Mouse (Mus musculus) forebrain, embryonic 12.5 days (tissue): ENCODE data around the gene Ttc17. TPM values are rescaled to one million over a fixed set of nuclear protein-coding genes. Genes with fewer than 3 reads are reported as not detected.
A peak's percentile ranks its signal among the peaks of the same experiment; 100 is the strongest.

Source experiments
- ATAC-seq: fragments of 200-750 bp; cut with Nextera tagmentation; 2 replicates; pipeline ENCODE4 v1.8.0; 2017; ENCODE audit warnings: moderate TSS enrichment; ENCODE audit not compliant: low FRiP score
- H3K27ac ChIP-seq: fragments of 300-500 bp; sonication (generic); 2 replicates; pipeline ENCODE4 v1.5.1; 2016; ENCODE audit warnings: mild to moderate bottlenecking
- H3K27me3 ChIP-seq: fragments of 300-500 bp; sonication (generic); 2 replicates; pipeline ENCODE4 v1.6.1; 2016; ENCODE audit warnings: mild to moderate bottlenecking
- H3K36me3 ChIP-seq: fragments of 300-500 bp; sonication (generic); replicated peaks from 2 replicates; pipeline ENCODE4 v1.6.1; 2016; ENCODE audit warnings: mild to moderate bottlenecking
- H3K4me1 ChIP-seq: fragments of 300-500 bp; sonication (generic); 2 replicates; pipeline ENCODE4 v1.6.1; 2016
- H3K4me2 ChIP-seq: fragments of 300-500 bp; sonication (generic); 2 replicates; pipeline ENCODE4 v1.6.1; 2016; ENCODE audit warnings: mild to moderate bottlenecking, moderate library complexity
- H3K4me3 ChIP-seq: fragments of 300-500 bp; sonication (generic); replicated peaks from 2 replicates; pipeline ENCODE4 v1.5.1; 2016; ENCODE audit warnings: mild to moderate bottlenecking
- H3K9ac ChIP-seq: fragments of 300-500 bp; sonication (generic); 2 replicates; pipeline ENCODE4 v1.6.1; 2016; ENCODE audit warnings: mild to moderate bottlenecking
- H3K9me3 ChIP-seq: fragments of 300-500 bp; sonication (generic); 2 replicates; pipeline ENCODE4 v1.6.1; 2016
- WGBS: fragments of 180-500 bp; shearing (Covaris S2); methylation state at CpG from one replicate; pipeline ENCODE4 v1.1.7; 2016; 5-methylcytosine and 5-hydroxymethylcytosine counted together
- polyA plus RNA-seq: library from polyadenylated mRNA; unstranded; fragments of >200 nt; fragmentation: Nextera tagmentation; extraction: Ambion mirVana; gene quantifications from 2 replicates; pipeline ENCODE4 v1.2.1, GENCODE M21; 2016

Ttc17 gene
- 19.1 and 19.2 TPM in 2 replicates for polyA plus RNA-seq

- H3K9ac ChIP-seq = peak within 1 kb of the TSS; percentile 84
- peaks cover 29% of the 10 kb centered on the region for H3K4me1 ChIP-seq
- H3K4me2 ChIP-seq = peak within 1 kb of the TSS; percentile 81
- peak within 1 kb of the TSS; percentile 92 for H3K27ac ChIP-seq
- H3K36me3 ChIP-seq = peaks cover 11% of the 10 kb centered on the region
- peak within 1 kb of the TSS; percentile 95 for H3K4me3 ChIP-seq
- no peaks in the 10 kb centered on the region for H3K9me3 ChIP-seq
- no peaks in the 10 kb centered on the region for H3K27me3 ChIP-seq
- peak; percentile 95 for ATAC-seq
- WGBS = under 1% methylated on average over 71 of the region's 77 CpGs
Observed at GRCm38 (mm10) chr2:94406083-94406957, at the start of gene Ttc17. Gene Ttc17, minus strand, starts transcription at chr2:94406689.

- Histone ChIP-seq H3K4me2 (no peak overlapping the region), H3K4me3 (no peak overlapping the region), H3K36me3 (no peaks in the 10 kb centered on the region), H3K27me3 (no peaks in the 10 kb centered on the region), H3K27ac (no peak overlapping the region), H3K9me3 (no peaks in the 10 kb centered on the region), H3K4me1 (no peaks in the 10 kb centered on the region), H3K9ac (no peak overlapping the region)
- no peak for ATAC-seq
- WGBS = 91% methylated on average over 8 of the region's 8 CpGs
Observed at GRCm38 (mm10) chr2:94449643-94450042, 43.2 kb upstream of the Ttc17 start.

DNA sequence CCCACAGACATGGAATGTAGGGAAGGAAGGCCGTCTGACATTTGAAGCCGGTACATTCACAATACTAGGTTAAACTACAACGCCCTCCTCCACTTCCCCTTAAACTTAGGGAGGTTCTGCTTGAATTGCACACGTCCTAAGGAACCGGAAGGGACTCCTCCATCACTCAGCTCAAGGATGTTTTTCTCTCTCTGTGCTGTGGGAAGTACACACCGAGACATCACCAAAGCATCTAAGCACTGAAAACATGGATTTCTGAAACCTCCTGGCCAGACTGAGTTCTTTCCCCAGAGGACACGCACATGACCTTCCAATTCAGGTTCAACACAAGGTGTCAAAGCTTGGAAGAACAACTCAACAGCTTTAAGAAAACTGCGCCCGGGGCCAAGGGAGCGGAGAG, 30.5 kb upstream of the Ttc17 start:
- Histone ChIP-seq H3K4me3 (peak overlapping the region; percentile 98), H3K27ac (peak overlapping the region; percentile 80; the same call in 1 of the 2 replicates), H3K27me3 (no peaks in the 10 kb centered on the region), H3K36me3 (no peaks in the 10 kb centered on the region), H3K9ac (peak overlapping the region; percentile 92), H3K4me1 (peaks cover 26% of the 10 kb centered on the region), H3K9me3 (no peaks in the 10 kb centered on the region), H3K4me2 (peak overlapping the region; percentile 94)
- WGBS = under 1% methylated on average over 10 of the region's 10 CpGs
- ATAC-seq = no peak

DNA sequence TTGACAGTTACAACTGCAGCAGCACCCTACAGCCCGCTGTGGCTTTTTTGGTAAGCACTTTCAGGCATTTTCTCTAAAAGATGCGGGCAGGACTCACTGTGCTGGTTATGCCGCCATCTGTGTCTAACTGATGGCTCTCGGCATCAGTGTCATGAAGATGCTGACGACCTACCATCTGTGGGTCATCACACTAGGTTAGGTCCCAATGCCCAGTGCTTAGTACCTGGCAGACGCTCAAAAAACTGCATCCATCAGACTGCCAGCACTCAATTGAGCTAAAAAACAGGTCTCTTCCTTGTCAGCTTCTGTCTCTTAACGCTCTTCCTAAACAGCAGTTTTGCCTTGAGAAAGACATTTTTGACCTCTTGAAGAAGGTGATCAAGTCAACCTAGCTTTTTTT, 29.0 kb upstream of the Ttc17 start:
- 82% methylated on average over 7 of the region's 7 CpGs for WGBS
- no peak for ATAC-seq
- H3K9ac ChIP-seq = no peak overlapping the region
- H3K27me3 ChIP-seq = no peaks in the 10 kb centered on the region
- H3K27ac ChIP-seq = no peak overlapping the region
- no peak overlapping the region for H3K4me3 ChIP-seq
- H3K4me2 ChIP-seq = 0 out of 2 replicates have a peak overlapping the region, but pooled peaks have one; percentile 94
- no peaks in the 10 kb centered on the region for H3K9me3 ChIP-seq
- no peaks in the 10 kb centered on the region for H3K36me3 ChIP-seq
- peaks cover 26% of the 10 kb centered on the region for H3K4me1 ChIP-seq

- Histone ChIP-seq H3K4me1 (peaks cover 26% of the 10 kb centered on the region), H3K27me3 (no peaks in the 10 kb centered on the region), H3K4me3 (no peak overlapping the region), H3K9me3 (no peaks in the 10 kb centered on the region), H3K9ac (no peak overlapping the region), H3K4me2 (no peak overlapping the region), H3K36me3 (no peaks in the 10 kb centered on the region), H3K27ac (no peak overlapping the region)
- 58% methylated on average over 1 of the region's 1 CpGs for WGBS
- ATAC-seq = no peak
Observed at GRCm38 (mm10) chr2:94434833-94435232, 28.3 kb upstream of the Ttc17 start.

DNA sequence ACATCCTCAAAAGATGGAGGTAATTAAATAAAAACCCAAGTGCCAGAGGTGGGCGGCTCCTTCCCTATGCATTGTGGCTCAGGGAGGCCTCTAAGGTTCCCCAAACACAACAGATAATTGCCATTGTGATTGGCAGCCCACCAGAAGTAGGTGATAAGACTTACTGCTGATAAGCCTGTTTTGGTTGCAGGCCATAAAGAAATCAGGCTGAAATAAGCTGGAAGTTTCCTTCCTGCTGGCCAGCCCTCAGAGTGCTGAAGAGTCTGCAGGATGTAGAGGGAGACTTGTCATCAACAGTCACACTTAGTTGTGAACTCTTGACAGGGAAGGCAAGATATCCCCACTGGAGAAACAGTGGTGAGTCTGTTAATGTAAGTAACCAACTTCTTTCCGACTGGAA, 25.7 kb upstream of the Ttc17 start:
- peaks cover 26% of the 10 kb centered on the region for H3K4me1 ChIP-seq
- no peak overlapping the region for H3K27ac ChIP-seq
- H3K4me2 ChIP-seq = no peak overlapping the region
- H3K9ac ChIP-seq = no peak overlapping the region
- H3K4me3 ChIP-seq = no peak overlapping the region
- peaks cover 11% of the 10 kb centered on the region; the same call in 1 of the 2 replicates for H3K36me3 ChIP-seq
- no peaks in the 10 kb centered on the region for H3K9me3 ChIP-seq
- no peaks in the 10 kb centered on the region for H3K27me3 ChIP-seq
- 80% methylated on average over 2 of the region's 2 CpGs for WGBS
- no peak for ATAC-seq

- Histone ChIP-seq H3K4me2 (no peak overlapping the region), H3K4me1 (peaks cover 3% of the 10 kb centered on the region; the same call in 1 of the 2 replicates), H3K9me3 (no peaks in the 10 kb centered on the region), H3K36me3 (peaks cover 42% of the 10 kb centered on the region), H3K27me3 (no peaks in the 10 kb centered on the region), H3K9ac (no peak overlapping the region), H3K4me3 (no peak overlapping the region), H3K27ac (no peak overlapping the region)
- 100% methylated on average over 1 of the region's 1 CpGs for WGBS
- no peak for ATAC-seq
Observed at GRCm38 (mm10) chr2:94428456-94428855, 22.0 kb upstream of the Ttc17 start.

DNA sequence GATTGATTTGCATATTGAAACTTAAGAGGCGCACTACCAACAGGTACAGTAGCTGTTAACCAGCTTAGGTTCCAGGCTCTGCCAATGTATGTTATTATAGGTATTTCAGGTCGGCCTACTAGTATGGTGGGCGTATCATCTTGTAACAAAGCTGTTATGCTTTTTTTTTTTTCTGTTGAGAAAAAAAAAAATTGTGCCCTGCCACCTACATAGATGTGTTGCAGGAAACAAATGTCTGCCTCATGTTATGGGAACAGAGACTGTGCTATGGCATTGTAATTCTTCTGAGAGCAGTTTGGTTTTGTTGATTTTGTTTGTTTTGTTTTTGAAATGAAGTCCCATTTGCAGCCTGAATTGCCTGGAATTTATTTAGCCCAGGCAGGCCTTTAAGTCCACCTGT, 952 bp upstream of the Ttc17 start:
- no peak for ATAC-seq
- Histone ChIP-seq H3K9me3 (no peaks in the 10 kb centered on the region), H3K27me3 (no peaks in the 10 kb centered on the region), H3K4me3 (peak overlapping the region; percentile 95), H3K4me2 (peak overlapping the region; percentile 81), H3K4me1 (peaks cover 29% of the 10 kb centered on the region), H3K9ac (peak overlapping the region; percentile 84), H3K36me3 (peaks cover 18% of the 10 kb centered on the region), H3K27ac (no peak overlapping the region)
- 43% methylated on average over 3 of the region's 3 CpGs for WGBS

- 3% methylated on average over 13 of the region's 13 CpGs for WGBS
- H3K4me1 ChIP-seq = peaks cover 29% of the 10 kb centered on the region
- H3K4me2 ChIP-seq = peak overlapping the region; percentile 81
- H3K9me3 ChIP-seq = no peaks in the 10 kb centered on the region
- no peaks in the 10 kb centered on the region for H3K27me3 ChIP-seq
- peaks cover 16% of the 10 kb centered on the region for H3K36me3 ChIP-seq
- peak overlapping the region; percentile 95 for H3K4me3 ChIP-seq
- H3K27ac ChIP-seq = no peak overlapping the region
- ATAC-seq = peak; percentile 36; the same call in 1 of the 2 replicates
- peak overlapping the region; percentile 84 for H3K9ac ChIP-seq
Observed at GRCm38 (mm10) chr2:94407021-94407420, 532 bp upstream of the Ttc17 start.

DNA sequence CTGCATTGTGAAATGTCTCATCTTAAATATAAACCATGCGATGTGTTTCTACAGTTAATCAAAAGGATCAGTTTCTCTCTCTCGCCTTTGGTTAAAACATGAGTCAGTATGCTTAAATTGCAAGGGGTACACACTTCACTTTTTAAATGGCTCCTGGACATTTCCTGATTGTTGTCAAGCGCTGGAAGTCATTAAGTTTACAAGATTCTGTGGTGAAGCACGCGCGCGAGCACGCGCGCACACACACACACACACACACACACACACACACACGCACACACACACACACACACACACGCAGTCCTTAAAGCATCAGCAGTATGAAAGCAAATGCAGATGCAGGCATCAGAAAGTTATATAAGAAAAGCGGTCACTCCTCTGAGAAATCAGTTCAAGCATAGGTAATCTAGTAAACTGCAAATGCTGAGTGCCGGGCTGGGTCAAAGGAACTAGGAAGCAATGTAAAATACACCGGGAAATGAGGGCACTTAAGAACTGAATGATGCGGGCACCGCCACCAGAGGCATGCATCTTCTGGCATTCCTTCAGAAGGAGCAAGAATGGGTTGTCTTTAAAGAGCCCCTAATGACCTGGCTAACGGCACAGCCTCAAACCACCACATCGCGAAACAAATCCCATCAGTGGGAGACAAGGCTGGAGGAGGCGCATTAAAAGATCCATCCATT, 949 bp downstream of the Ttc17 start:
- 12% methylated on average over 21 of the region's 21 CpGs for WGBS
- peak overlapping the region; percentile 95 for H3K4me3 ChIP-seq
- no peak; the same call in 1 of the 2 replicates for ATAC-seq
- H3K4me1 ChIP-seq = peaks cover 29% of the 10 kb centered on the region
- no peaks in the 10 kb centered on the region for H3K9me3 ChIP-seq
- peak overlapping the region; percentile 81 for H3K4me2 ChIP-seq
- peak overlapping the region; percentile 92 for H3K27ac ChIP-seq
- H3K27me3 ChIP-seq = no peaks in the 10 kb centered on the region
- H3K36me3 ChIP-seq = peaks cover 4% of the 10 kb centered on the region; the same call in 1 of the 2 replicates
- peak overlapping the region; percentile 84 for H3K9ac ChIP-seq

- H3K27ac ChIP-seq = no peak overlapping the region
- H3K4me1 ChIP-seq = peaks cover 29% of the 10 kb centered on the region
- no peak overlapping the region for H3K4me3 ChIP-seq
- peak overlapping the region; percentile 81; the same call in 1 of the 2 replicates for H3K4me2 ChIP-seq
- H3K9me3 ChIP-seq = no peaks in the 10 kb centered on the region
- no peak overlapping the region for H3K9ac ChIP-seq
- H3K36me3 ChIP-seq = no peaks in the 10 kb centered on the region
- ATAC-seq = no peak
- H3K27me3 ChIP-seq = no peaks in the 10 kb centered on the region
- WGBS = 56% methylated on average over 10 of the region's 10 CpGs
Observed at GRCm38 (mm10) chr2:94404512-94405240, 1.8 kb downstream of the Ttc17 start.

DNA sequence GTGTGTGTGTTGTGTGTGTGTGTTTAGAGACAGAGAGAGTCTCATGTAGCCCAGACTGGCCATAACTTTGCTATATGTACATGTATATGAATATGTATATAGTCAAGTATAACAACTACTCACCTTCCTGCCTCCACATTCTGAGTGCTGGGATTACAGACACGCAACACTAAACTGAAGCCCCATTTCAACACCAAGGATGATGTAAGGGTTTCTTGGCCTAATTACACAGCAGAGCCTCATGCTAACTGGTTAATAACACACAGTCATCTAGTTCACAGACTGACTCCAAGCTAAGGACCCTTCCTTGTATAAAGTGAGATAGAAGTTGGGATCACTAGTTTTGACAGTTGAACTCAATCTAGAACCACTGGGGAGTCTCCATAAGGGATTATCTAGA, 3.9 kb downstream of the Ttc17 start:
- WGBS = 96% methylated on average over 1 of the region's 1 CpGs
- ATAC-seq = no peak
- no peak overlapping the region for H3K4me3 ChIP-seq
- H3K4me2 ChIP-seq = no peak overlapping the region
- H3K9me3 ChIP-seq = no peaks in the 10 kb centered on the region
- no peak overlapping the region for H3K27ac ChIP-seq
- H3K9ac ChIP-seq = no peak overlapping the region
- peaks cover 19% of the 10 kb centered on the region for H3K4me1 ChIP-seq
- H3K36me3 ChIP-seq = no peaks in the 10 kb centered on the region
- H3K27me3 ChIP-seq = no peaks in the 10 kb centered on the region
